Mouse (Mus musculus) thymus, postnatal 4 days (tissue): ENCODE measurements around the gene Eif2s2.
"Not testable (repeated sequence)": the region's sequence is repeated elsewhere in the genome, so short reads cannot be mapped to it uniquely, and the experiment has no call there.

Experiments
- DNase-seq: peaks from one replicate; pipeline ENCODE4 v3.0.0; 2021

The Eif2s2 gene

GRCm38 (mm10) chr2:154892201-154893044, at the start of gene Eif2s2:
Gene Eif2s2 (minus strand): TSS chr2:154892935.
- DNase-seq: peak; percentile 96

GRCm38 (mm10) chr2:154941952-154942351, 49.2 kb upstream of the Eif2s2 start:
- DNase-seq: no peak

GRCm38 (mm10) chr2:154937547-154938390, 45.0 kb upstream of the Eif2s2 start:
- DNase-seq: no peak

GRCm38 (mm10) chr2:154936536-154937155, 43.9 kb upstream of the Eif2s2 start:
- no peak for DNase-seq

- DNase-seq: no peak
These were observed 43.4 kb upstream of the Eif2s2 start for GRCm38 (mm10) chr2:154936106-154936505.

- peak; percentile 25 for DNase-seq
These were observed 41.1 kb upstream of the Eif2s2 start for GRCm38 (mm10) chr2:154933884-154934283.

GRCm38 (mm10) chr2:154928298-154928697, 35.6 kb upstream of the Eif2s2 start:
- DNase-seq: no peak

GRCm38 (mm10) chr2:154926843-154927242, 34.1 kb upstream of the Eif2s2 start:
- DNase-seq: no peak

- no peak for DNase-seq
These were observed 32.8 kb upstream of the Eif2s2 start for GRCm38 (mm10) chr2:154925411-154926031.

GRCm38 (mm10) chr2:154922134-154922533, 29.4 kb upstream of the Eif2s2 start:
- not testable (repeated sequence) for DNase-seq

GRCm38 (mm10) chr2:154920896-154921295, 28.2 kb upstream of the Eif2s2 start:
- DNase-seq: no peak

GRCm38 (mm10) chr2:154917866-154918641, 25.3 kb upstream of the Eif2s2 start:
- no peak for DNase-seq

GRCm38 (mm10) chr2:154916547-154916946, 23.8 kb upstream of the Eif2s2 start:
- peak; percentile 49 for DNase-seq

- DNase-seq: no peak
These were observed 23.3 kb upstream of the Eif2s2 start for GRCm38 (mm10) chr2:154915922-154916541.

- peak; percentile 38 for DNase-seq
These were observed 17.1 kb upstream of the Eif2s2 start for GRCm38 (mm10) chr2:154909789-154910188.

GRCm38 (mm10) chr2:154908223-154908622, 15.5 kb upstream of the Eif2s2 start:
- not testable (repeated sequence) for DNase-seq

GRCm38 (mm10) chr2:154905796-154906195, 13.1 kb upstream of the Eif2s2 start:
- DNase-seq: no peak

- DNase-seq: no peak
These were observed 9.4 kb upstream of the Eif2s2 start for GRCm38 (mm10) chr2:154902111-154902510.

- DNase-seq: not testable (repeated sequence)
These were observed 6.7 kb upstream of the Eif2s2 start for GRCm38 (mm10) chr2:154899412-154899811.

- not testable (repeated sequence) for DNase-seq
These were observed 6.3 kb upstream of the Eif2s2 start for GRCm38 (mm10) chr2:154899004-154899403.

GRCm38 (mm10) chr2:154893548-154893947, 813 bp upstream of the Eif2s2 start:
- DNase-seq: no peak

- DNase-seq: no peak
These were observed 280 bp upstream of the Eif2s2 start for GRCm38 (mm10) chr2:154893045-154893385.
